Mouse (Mus musculus): ENCODE results near the gene Fasl. TPM values are rescaled to one million over a fixed set of nuclear protein-coding genes. Genes with fewer than 3 reads are reported as not detected.

The Fasl gene
- total RNA-seq (2021) = not detected

GRCm38 (mm10) chr1:161788339-161788738, at the start of gene Fasl:
Gene Fasl, minus strand, starts transcription at chr1:161788495.
- no peak for DNase-seq
- intact Hi-C loops (cut with DNase I) = no loop called here

DNA sequence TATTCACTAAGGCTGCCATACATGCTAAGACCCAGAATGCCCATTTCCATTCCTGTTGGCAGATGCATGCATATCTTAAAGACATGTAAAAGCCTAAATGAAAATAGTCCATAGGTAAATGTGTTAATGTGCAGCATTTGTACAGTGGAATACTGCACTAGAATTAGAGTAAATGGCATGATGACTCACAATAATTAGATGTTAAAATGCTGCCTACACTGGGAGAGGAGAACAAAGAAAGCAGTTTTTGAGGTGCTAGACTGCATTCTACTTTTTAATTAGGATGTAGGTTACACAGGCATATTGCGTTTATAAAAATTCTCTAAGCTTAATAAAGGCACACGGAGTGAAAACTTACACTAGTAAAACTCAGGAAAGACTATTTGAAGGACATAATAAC, 38.4 kb upstream of the Fasl start:
- intact Hi-C loops (cut with DNase I) = no loop called here
- no peak for DNase-seq

DNA sequence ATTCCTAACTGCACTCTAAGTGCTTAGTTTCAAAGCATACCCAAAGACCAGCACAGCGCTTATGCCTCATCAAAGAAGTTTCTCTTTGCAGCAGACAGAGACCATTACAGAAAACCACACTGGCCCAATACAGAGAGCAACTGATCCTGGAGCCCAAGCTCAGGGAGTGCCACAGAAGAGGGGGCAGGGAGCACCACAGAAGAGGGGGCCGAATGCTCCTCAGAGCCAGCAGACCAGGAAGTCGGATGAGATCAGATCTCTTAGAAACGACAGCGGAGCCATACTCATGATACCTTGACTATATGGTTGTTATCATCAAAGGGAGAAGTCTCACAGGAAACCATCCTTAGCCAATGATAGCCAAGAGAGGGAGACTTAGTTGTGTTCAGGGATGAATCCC, 21.1 kb upstream of the Fasl start:
- peak in 1 of 2 experiments; percentile 4 for DNase-seq

GRCm38 (mm10) chr1:161808980-161809379, 20.7 kb upstream of the Fasl start:
- DNase-seq = peak in 1 of 2 experiments; percentile 12
- intact Hi-C loops (cut with DNase I) = no loop called here

More for the DNA sequence above, 21.1 kb upstream of the Fasl start:
- intact Hi-C loops (cut with DNase I) = no loop called here

DNA sequence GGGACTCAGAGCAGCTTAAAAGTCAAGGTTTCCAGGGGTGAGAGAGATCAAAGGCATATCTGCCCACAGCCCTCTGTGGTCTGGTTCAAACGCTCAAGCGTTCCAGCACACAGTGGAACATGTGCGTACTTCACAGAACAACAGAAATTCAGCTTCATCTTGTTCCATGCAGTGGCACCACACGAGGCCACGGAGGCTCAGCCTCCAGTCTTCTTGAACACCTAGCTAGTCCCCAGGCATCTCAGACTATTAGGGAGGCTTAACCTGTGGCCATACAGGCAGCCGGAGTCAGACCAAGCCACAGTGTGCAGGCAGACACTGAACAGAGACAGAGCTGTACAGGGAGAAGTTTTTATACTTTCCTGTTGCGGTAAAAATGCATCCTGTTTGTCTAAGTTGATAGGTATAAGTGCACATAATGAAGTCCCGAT, 16.3 kb upstream of the Fasl start:
- no peak for DNase-seq
- intact Hi-C loops (cut with DNase I) = no loop called here

DNA sequence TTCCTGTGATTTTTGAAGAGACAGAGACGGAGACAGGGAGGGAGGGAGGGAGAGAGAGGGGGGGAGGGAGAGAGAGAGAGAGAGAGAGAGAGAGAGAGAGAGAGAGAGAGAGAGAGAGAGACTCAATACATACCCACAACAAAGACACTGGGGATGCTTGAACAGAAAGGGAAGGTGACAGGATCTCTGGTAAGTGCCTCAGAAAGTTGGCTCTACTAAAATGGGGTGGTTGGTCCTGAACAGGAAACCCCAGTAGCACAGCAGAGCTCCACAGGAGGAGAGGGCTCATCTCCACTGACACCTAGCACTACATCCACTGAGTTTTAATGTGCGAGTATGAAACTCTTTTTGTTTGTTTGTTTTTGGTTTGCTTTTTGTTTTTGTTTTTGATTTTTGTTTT, 13.0 kb upstream of the Fasl start:
- DNase-seq = no peak
- intact Hi-C loops (cut with DNase I) = no loop called here

- no peak for DNase-seq
- intact Hi-C loops (cut with DNase I) = no loop called here
Measured at GRCm38 (mm10) chr1:161800256-161800655, 12.0 kb upstream of the Fasl start.

GRCm38 (mm10) chr1:161799791-161800190, 11.5 kb upstream of the Fasl start:
- intact Hi-C loops (cut with DNase I) = no loop called here
- no peak for DNase-seq

DNA sequence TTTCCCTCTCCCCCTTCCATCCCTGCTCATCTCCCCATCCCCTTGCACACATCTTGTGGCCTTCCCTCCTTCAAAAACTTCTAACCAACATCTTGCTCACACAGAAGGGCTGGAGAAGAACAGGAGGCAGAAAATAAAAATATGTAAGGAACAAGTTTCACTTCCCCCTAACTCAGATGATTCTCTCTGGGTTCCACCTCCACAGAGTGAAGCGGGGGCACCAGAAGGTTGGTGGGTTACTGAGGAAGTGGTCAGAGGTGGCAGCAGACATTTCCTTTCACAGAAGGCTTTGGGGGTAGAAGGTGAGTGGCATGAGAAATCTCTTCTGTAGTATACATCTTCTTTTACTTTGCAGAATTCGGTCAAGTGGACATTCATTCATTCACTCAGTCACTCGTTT, 10.6 kb upstream of the Fasl start:
- DNase-seq = no peak
- intact Hi-C loops (cut with DNase I) = no loop called here

DNA sequence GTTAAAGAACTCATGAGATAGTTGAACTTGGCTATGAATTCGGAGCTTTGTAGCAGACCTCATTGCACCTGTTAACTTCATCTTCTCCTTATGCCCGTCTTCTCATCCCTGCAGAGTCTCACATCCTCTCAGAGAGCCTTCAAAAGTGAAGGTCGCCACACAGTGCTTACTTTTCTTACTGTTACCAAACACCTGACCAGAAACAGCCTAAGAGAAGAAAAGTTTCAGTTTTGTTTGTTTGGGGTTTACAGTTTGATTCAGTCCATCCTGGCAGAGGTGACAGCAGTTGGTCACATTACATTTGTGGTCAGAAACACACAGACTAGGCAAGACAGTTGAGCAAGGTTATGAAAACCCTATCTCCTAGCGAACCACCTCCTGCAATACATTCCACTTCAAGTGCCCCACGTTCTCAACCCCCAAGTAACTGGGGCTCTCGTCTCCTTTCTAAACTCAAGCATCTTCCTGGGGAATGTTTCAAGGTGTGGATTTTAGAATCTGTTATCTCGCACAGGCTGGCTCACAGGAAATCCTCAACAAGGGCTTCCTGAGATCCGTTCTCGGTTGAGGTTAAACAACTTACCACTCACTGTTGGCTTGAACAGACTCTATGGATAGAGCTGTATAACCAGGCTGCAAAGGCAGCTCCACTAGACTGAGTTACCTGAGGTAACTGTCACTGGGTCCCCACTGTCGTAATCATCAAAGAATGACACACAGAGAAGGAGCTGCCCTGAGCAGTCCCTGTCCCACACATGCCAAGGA, 6.3 kb upstream of the Fasl start:
- intact Hi-C loops (cut with DNase I) = no loop called here
- DNase-seq = no peak

DNA sequence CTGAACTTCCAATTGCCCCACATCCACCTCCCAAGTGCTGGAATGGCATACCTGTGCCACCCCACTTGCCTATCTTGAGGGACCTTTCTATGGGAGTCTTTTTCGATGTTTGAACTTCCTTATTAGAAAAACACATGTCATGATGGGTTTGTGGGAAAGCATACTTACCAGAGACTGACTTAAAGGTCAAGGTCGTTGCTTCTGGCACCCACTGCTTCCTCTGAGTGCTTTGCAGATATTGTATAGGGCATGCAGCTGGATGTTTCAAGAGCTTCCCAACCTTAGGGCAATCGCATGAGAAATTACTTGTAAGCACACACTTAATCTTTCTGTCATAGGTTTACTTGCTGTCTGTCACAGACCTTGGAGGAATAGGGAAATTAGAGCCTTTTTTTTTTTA, 5.0 kb upstream of the Fasl start:
- intact Hi-C loops (cut with DNase I) = no loop called here
- DNase-seq = no peak

DNA sequence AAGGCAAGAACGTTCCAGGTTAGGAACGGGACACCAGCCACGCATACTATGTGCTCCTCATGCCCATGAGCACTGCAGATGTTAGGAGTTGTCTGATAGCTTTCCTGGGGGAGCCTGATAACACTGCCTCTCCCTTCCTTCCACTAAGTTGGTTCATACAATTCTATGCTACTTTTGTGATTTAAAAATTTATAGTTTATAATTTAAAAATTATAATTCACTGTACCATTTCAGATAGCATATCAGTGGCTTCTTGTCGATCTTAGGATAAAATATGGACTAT, 4.3 kb upstream of the Fasl start:
- DNase-seq = no peak
- intact Hi-C loops (cut with DNase I) = no loop called here

GRCm38 (mm10) chr1:161791854-161792686, 3.8 kb upstream of the Fasl start:
- DNase-seq = no peak
- intact Hi-C loops (cut with DNase I) = no loop called here

DNA sequence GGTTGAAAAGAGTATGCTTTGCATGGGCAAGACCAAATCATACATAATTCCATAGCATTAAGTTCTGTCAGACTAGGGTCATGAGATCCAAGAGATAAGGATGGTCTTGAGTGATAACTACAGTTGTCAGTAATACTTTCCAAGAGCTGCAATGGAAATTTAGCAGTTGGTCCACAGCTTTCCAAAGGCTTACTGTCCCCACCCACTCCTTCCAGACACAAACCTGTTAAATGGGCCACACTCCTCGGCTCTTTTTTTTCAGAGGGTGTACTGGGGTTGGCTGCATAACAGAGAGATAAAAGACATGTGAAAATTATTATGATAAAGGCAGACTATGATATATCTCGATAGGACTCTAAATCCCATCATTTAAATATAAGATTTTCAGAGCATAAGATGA, 5.6 kb downstream of the Fasl start:
- DNase-seq = no peak
- intact Hi-C loops (cut with DNase I) = no loop called here

GRCm38 (mm10) chr1:161781594-161781993, 6.7 kb downstream of the Fasl start:
- intact Hi-C loops (cut with DNase I) = no loop called here
- no peak for DNase-seq

- DNase-seq = no peak
- intact Hi-C loops (cut with DNase I) = no loop called here
Measured at GRCm38 (mm10) chr1:161779057-161779456, 9.2 kb downstream of the Fasl start.

DNA sequence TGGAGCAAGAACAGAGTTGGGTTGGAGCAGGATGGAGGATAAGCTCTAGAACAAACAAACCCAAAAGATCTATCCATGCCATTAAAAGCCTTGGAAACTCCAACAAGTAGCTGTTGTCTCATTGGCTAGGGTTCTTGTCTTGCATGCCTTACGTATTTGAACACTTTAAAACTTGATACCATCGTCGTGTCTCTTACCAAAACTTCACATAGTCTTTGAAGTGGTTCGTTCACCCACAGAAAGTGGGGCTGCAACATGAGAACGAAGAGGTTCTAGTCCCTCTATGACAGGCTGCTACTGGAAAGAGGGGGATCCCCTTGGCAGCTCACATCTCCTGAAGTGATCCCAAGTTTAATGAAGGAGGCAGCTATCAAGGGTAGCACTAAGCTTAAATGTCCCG, 13.1 kb downstream of the Fasl start:
- intact Hi-C loops (cut with DNase I) = no loop called here
- DNase-seq = no peak

- DNase-seq = no peak
- intact Hi-C loops (cut with DNase I) = no loop called here
Measured at GRCm38 (mm10) chr1:161771293-161771692, 17.0 kb downstream of the Fasl start.

GRCm38 (mm10) chr1:161769329-161769728, 19.0 kb downstream of the Fasl start:
- intact Hi-C loops (cut with DNase I) = no loop called here
- DNase-seq = no peak

DNA sequence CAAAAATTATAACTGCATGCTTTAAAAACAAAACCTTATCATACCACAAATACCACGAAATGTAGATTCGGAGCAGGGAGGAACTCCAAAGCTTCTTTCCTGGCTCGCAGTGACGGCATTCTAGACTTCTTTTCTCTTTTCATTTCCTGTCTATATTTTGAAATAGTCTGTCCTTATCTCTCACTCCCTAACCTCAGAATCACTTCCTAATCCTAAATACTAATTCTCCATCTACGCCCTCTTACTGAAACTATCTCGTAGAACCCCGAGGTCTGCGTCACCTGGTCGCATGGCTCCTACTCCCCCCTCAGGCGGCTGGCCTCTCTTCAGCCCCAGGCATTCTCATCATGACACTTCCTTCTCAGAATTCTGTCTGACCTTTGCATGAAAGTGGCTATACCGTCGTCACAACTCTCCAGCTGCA, 21.2 kb downstream of the Fasl start:
- intact Hi-C loops (cut with DNase I) = no loop called here
- peak in 1 of 2 experiments; percentile 4 for DNase-seq

GRCm38 (mm10) chr1:161766656-161767055, 21.6 kb downstream of the Fasl start:
- DNase-seq = peak; percentile 22 to 43
- intact Hi-C loops (cut with DNase I) = no loop called here

DNA sequence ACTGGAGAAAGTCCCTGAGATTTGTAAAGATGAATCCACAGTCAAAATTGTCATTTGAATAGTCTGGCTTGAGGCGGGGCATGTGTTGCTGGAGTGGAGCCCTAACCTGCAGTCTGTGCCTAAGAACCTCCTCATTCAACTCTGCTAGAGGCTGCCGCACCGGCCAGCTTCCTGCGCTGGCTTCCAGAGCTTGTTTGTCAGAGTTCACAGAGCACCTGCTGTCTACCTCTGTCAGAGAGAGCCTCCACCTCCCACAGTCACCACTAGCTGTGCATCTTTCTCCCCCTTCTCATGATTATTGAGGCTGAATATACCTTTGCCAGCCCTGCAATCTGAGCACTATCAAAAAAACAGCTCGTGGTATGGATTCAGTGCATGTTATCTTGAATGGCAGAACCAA, 22.4 kb downstream of the Fasl start:
- DNase-seq = no peak
- intact Hi-C loops (cut with DNase I) = no loop called here

Data from heart, postnatal 10 days (tissue).